Mouse (Mus musculus) heart, embryonic 14.5 days (tissue): Measurements from ENCODE around the gene Nckap1l. TPM values are rescaled to one million over a fixed set of nuclear protein-coding genes. Genes with fewer than 3 reads are reported as not detected.
"Not testable (repeated sequence)": the region's sequence is repeated elsewhere in the genome, so short reads cannot be mapped to it uniquely, and the experiment has no call there.

ENCODE experiments used
- ATAC-seq: fragments of 200-750 bp; cut with Nextera tagmentation; 2 replicates; pipeline ENCODE4 v1.8.0; 2017; ENCODE audit warnings: low read depth, moderate TSS enrichment; ENCODE audit not compliant: insufficient number of reproducible peaks, insufficient read depth, low FRiP score
- H3K27ac ChIP-seq, 2 experiments: fragments of 200-500 bp in 1 of 2; fragments of 300-500 bp in 1 of 2; sonication (generic) in 1 of 2; replicated peaks in 1 of 2; 2 replicates each; pipeline ENCODE4 v1.5.1; 2012 to 2014; ENCODE audit warnings: low read depth in 2 of 2, low read length in 2 of 2, control low read depth in 1 of 2, mild to moderate bottlenecking in 1 of 2, mixed read lengths in 1 of 2; ENCODE audit not compliant: control insufficient read depth in 1 of 2, insufficient read depth in 1 of 2
- H3K27me3 ChIP-seq: fragments of 300-500 bp; sonication (generic); 2 replicates; pipeline ENCODE4 v1.6.1; 2014; ENCODE audit warnings: mild to moderate bottlenecking, low read length, control low read depth; ENCODE audit not compliant: control insufficient read depth, insufficient read depth
- H3K36me3 ChIP-seq: fragments of 300-500 bp; sonication (generic); 2 replicates; pipeline ENCODE4 v1.6.1; 2014; ENCODE audit warnings: mild to moderate bottlenecking, control low read depth, low read length, mixed read lengths; ENCODE audit not compliant: control insufficient read depth, insufficient read depth
- H3K4me1 ChIP-seq, 2 experiments: fragments of 200-500 bp in 1 of 2; fragments of 300-500 bp in 1 of 2; sonication (generic) in 1 of 2; 2 replicates each; pipeline ENCODE4 v1.6.1; 2012 to 2014; ENCODE audit warnings: low read length in 2 of 2, control low read depth in 1 of 2, mixed read lengths in 1 of 2; ENCODE audit not compliant: control insufficient read depth in 2 of 2, insufficient read depth in 2 of 2
- H3K4me2 ChIP-seq: fragments of 300-500 bp; sonication (generic); 2 replicates; pipeline ENCODE4 v1.6.1; 2014; ENCODE audit warnings: mild to moderate bottlenecking, low read length
- H3K4me3 ChIP-seq, 2 experiments: fragments of 200-500 bp in 1 of 2; fragments of 300-500 bp in 1 of 2; sonication (generic) in 1 of 2; 2 replicates each; pipeline ENCODE4 v1.5.1; 2012 to 2014; ENCODE audit warnings: low read length in 2 of 2, mild to moderate bottlenecking in 2 of 2, control low read depth in 1 of 2, low read depth in 1 of 2, moderate library complexity in 1 of 2; ENCODE audit not compliant: control insufficient read depth in 1 of 2, insufficient read depth in 1 of 2
- H3K9ac ChIP-seq: fragments of 300-500 bp; sonication (generic); 2 replicates; pipeline ENCODE4 v1.6.1; 2014; ENCODE audit warnings: mild to moderate bottlenecking, low read length
- H3K9me3 ChIP-seq: fragments of 300-500 bp; sonication (generic); 2 replicates; pipeline ENCODE4 v1.6.1; 2016; ENCODE audit warnings: low read length, control low read depth; ENCODE audit not compliant: control insufficient read depth
- WGBS: fragments of 180-500 bp; shearing (Covaris S2); extraction: QIAGEN DNeasy Blood & Tissue Kit; methylation state at CpG from one replicate; pipeline ENCODE4 v1.1.7; 2014; 5-methylcytosine and 5-hydroxymethylcytosine counted together
- polyA plus RNA-seq: library from polyadenylated mRNA; unstranded; fragments of >200 nt; fragmentation: Nextera tagmentation; extraction: Ambion mirVana; gene quantifications from 2 replicates; pipeline ENCODE4 v1.2.1, GENCODE M21; 2014

Nckap1l gene
- polyA plus RNA-seq = 1.9 and 3.3 TPM in 2 replicates

- no peaks in the 10 kb centered on the region for H3K9me3 ChIP-seq
- H3K27ac ChIP-seq = no peak within 1 kb of the TSS
- H3K4me3 ChIP-seq = no peak within 1 kb of the TSS
- no peaks in the 10 kb centered on the region for H3K36me3 ChIP-seq
- H3K27me3 ChIP-seq = no peaks in the 10 kb centered on the region
- 73% methylated on average over 13 of the region's 13 CpGs for WGBS
- no peaks in the 10 kb centered on the region for H3K4me1 ChIP-seq
- no peak for ATAC-seq
- no peak within 1 kb of the TSS for H3K9ac ChIP-seq
- H3K4me2 ChIP-seq = no peak within 1 kb of the TSS
Observed at GRCm38 (mm10) chr15:103453551-103454218, at the start of gene Nckap1l. Nckap1l (plus strand) TSS chr15:103453794.

- H3K9me3 ChIP-seq, H3K36me3 ChIP-seq, H3K9ac ChIP-seq, H3K4me3 ChIP-seq, H3K27me3 ChIP-seq, H3K27ac ChIP-seq, H3K4me2 ChIP-seq, ATAC-seq, H3K4me1 ChIP-seq: not testable (repeated sequence)
- 87% methylated on average over 2 of the region's 3 CpGs for WGBS
Observed at GRCm38 (mm10) chr15:103405586-103405985, 48.0 kb upstream of the Nckap1l start.

- Histone ChIP-seq H3K4me2 (no peak overlapping the region), H3K4me1 (no peaks in the 10 kb centered on the region; a peak in 1 of 4 replicates), H3K27ac (peak overlapping the region in 1 of 2 experiments; percentile 31; a peak in 1 of 4 replicates), H3K9me3 (no peaks in the 10 kb centered on the region), H3K9ac (no peak overlapping the region), H3K36me3 (no peaks in the 10 kb centered on the region), H3K27me3 (no peaks in the 10 kb centered on the region), H3K4me3 (no peak overlapping the region)
- WGBS = 45% methylated on average over 2 of the region's 2 CpGs
- no peak for ATAC-seq
Observed at GRCm38 (mm10) chr15:103427017-103427416, 26.6 kb upstream of the Nckap1l start.

DNA sequence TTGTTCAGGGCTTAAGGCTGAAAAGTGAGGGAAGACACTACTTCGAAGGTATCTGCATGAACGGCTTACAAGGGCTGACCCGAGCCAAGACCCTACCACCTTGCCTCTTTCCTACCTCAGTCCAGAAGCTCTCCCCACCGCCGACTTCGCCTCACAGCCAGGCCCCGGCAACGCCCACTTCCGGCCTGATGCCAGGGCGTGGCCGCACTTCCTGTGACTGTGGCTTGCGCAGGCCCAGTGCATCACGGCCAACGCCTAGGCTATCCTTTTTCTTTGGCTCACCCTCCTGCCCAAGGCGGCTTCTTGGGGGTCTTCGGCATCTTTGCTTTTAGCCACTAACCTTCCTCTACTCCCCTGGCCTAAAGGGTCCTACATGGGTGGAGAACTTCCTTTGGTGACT, 23.4 kb upstream of the Nckap1l start, which contains the start of gene Gtsf1:
TSS of gene Gtsf1 (minus strand) at position 230 of the 400 bp plus-strand sequence.
- Histone ChIP-seq H3K4me3 (no peak within 1 kb of the TSS), H3K27ac (no peak within 1 kb of the TSS), H3K9ac (no peak within 1 kb of the TSS), H3K9me3 (no peaks in the 10 kb centered on the region), H3K27me3 (no peaks in the 10 kb centered on the region), H3K4me1 (no peaks in the 10 kb centered on the region; a peak in 1 of 4 replicates), H3K36me3 (no peaks in the 10 kb centered on the region), H3K4me2 (no peak within 1 kb of the TSS)
- 84% methylated on average over 16 of the region's 16 CpGs for WGBS
- no peak for ATAC-seq

DNA sequence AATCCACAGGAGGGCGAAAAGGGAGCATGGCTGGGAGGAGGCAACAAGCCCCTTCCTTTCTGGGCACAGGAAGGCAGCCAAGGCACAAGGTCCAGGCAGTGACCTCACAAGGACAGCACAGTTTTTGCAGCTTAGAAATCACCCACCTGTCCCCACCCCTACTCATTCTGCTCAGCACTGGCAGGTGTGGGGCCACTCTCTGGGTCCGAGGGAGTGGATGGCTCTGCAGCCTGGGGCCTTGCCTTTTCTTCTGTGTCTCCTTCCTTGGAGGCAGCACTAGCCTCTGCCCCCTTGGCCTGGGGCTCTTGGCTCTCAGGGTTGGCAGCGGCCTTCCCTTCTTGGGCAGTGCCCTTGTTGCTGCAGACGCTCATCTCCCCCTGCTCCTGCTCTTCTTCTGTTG, 7.6 kb upstream of the Nckap1l start:
- not testable (repeated sequence) for H3K4me1 ChIP-seq, H3K4me2 ChIP-seq, H3K4me3 ChIP-seq, H3K27ac ChIP-seq, H3K9me3 ChIP-seq, H3K9ac ChIP-seq, H3K36me3 ChIP-seq, H3K27me3 ChIP-seq, ATAC-seq
- WGBS = 84% methylated on average over 4 of the region's 4 CpGs

- H3K4me2 ChIP-seq = no peak within 1 kb of the TSS
- peaks cover 3% of the 10 kb centered on the region; the same call in 1 of the 2 replicates for H3K27me3 ChIP-seq
- H3K4me3 ChIP-seq = no peak within 1 kb of the TSS
- ATAC-seq = no peak
- WGBS = 46% methylated on average over 3 of the region's 3 CpGs
- H3K4me1 ChIP-seq = no peaks in the 10 kb centered on the region
- no peak within 1 kb of the TSS for H3K9ac ChIP-seq
- H3K36me3 ChIP-seq = no peaks in the 10 kb centered on the region
- H3K9me3 ChIP-seq = no peaks in the 10 kb centered on the region
- no peak within 1 kb of the TSS for H3K27ac ChIP-seq
Observed at GRCm38 (mm10) chr15:103448369-103448768, 5.2 kb upstream of the Nckap1l start, which contains the start of gene Gtsf2. Gtsf2 (minus strand) TSS chr15:103448469.

DNA sequence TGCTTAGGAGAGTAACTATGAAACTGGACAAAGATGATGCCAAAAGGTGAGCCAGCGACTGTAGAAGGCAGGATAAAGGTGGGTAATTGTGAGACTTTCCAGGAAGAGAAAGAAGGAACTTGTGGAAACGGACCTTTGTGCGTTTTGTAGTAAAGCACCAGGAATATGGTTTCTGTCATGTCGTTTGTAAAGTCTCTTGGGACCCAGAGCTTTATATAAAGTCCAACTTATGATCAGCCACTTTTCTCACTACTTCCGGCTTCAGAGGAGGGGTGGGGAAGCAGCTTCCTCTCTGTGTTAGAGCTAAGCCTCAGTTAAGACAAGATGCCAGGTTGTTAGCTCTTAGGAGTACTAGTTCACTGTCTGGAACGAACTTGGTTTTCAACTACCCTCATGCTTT, 855 bp downstream of the Nckap1l start:
- 80% methylated on average over 6 of the region's 6 CpGs for WGBS
- no peak overlapping the region for H3K4me3 ChIP-seq
- no peak for ATAC-seq
- H3K4me2 ChIP-seq = no peak overlapping the region
- H3K36me3 ChIP-seq = no peaks in the 10 kb centered on the region
- no peaks in the 10 kb centered on the region for H3K9me3 ChIP-seq
- no peaks in the 10 kb centered on the region for H3K27me3 ChIP-seq
- H3K4me1 ChIP-seq = no peaks in the 10 kb centered on the region
- no peak overlapping the region for H3K27ac ChIP-seq
- no peak overlapping the region for H3K9ac ChIP-seq
